In the genomic region with DNA sequence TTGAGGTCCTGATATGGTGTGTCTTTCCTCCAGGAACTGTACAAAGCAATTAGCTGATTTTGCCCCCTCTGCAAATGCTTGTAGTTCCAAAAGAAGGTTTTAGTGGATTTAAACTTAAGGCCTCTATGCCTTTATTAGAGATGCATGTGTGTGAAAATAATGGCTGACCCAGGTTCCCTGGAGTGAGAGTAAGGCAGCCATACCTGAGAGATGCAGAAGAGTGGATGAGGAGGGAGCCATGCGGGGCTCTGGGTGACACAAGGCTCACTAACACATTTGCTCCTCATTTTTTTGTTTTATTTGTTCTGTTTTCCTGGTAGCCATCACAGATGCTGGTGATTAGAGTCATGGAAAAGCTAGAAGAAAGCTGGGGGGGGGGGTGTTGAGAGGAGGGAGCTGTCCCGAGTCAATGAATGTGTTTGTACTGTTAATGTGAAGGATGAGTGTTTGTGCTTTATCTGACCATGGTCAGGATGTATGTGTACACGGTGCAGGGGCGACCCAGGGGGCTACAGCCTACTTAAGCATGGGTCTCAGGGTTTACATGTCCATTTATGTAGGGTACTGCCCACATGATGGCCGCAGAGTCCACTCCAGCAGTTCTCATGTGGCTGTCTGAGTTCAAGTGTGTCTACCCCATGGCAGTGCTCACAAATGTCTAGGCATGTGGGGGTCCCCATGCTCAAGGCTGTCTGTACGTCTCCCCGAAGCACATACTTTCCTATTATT, we compare ENCODE assay signal across 8 mouse cellular contexts. TPM values are rescaled to one million over a fixed set of nuclear protein-coding genes. Genes with fewer than 3 reads are reported as not detected.
DNase-seq lines count a peak whose midpoint lies in the region; ATAC-seq lines count a peak whose summit lies in the region.

No protein-coding gene starts in this region.

- peak overlapping the region; percentile 55 for H3K4me2 ChIP-seq in kidney, embryonic 14.5 days (replicated peaks; ENCODE audit: low read depth, low read length)
- H3K4me2 ChIP-seq in embryonic facial prominence, embryonic 15.5 days (replicated peaks): peak overlapping the region; percentile 59
- peak overlapping the region; percentile 58 for H3K4me2 ChIP-seq in intestine, embryonic 15.5 days (replicated peaks)
- peak overlapping the region; percentile 91 for H3K4me2 ChIP-seq in midbrain, embryonic 16.5 days (ENCODE audit: low read length)

- H3K9ac ChIP-seq in kidney, embryonic 14.5 days (ENCODE audit: low read depth, low read length): peak overlapping the region; percentile 52
- 0 out of 2 replicates have a peak overlapping the region, but pooled peaks have one; percentile 21 for H3K9ac ChIP-seq in embryonic facial prominence, embryonic 15.5 days
- peak overlapping the region; percentile 2; the same call in 1 of the 2 replicates for H3K9ac ChIP-seq in intestine, embryonic 15.5 days
- H3K9ac ChIP-seq in midbrain, embryonic 16.5 days (ENCODE audit: low read depth, low read length): peak overlapping the region; percentile 85

- ATAC-seq in kidney, embryonic 14.5 days (ENCODE audit: low FRiP score, low TSS enrichment): no peak
- no peak for ATAC-seq in embryonic facial prominence, embryonic 15.5 days (ENCODE audit: insufficient number of reproducible peaks, low FRiP score, low TSS enrichment, low read depth)
- ATAC-seq in intestine, embryonic 15.5 days: no peak
- no peak for ATAC-seq in midbrain, embryonic 16.5 days

- 28% methylated on average over 7 of the region's 7 CpGs for WGBS in kidney, embryonic 14.5 days
- 21% methylated on average over 7 of the region's 7 CpGs for WGBS in embryonic facial prominence, embryonic 15.5 days
- 38% methylated on average over 7 of the region's 7 CpGs for WGBS in intestine, embryonic 15.5 days
- WGBS in midbrain, embryonic 16.5 days: 24% methylated on average over 7 of the region's 7 CpGs

- no peak for DNase-seq in kidney, adult 9 months
- DNase-seq in yolk sac, embryonic 10.5 days (ENCODE audit: low spot score): no peak
- DNase-seq in kidney, postnatal 14 days: no peak
- DNase-seq in gastrocnemius, postnatal 10 days: no peak

- no peaks in the 10 kb centered on the region for H3K27me3 ChIP-seq in kidney, embryonic 14.5 days (ENCODE audit: control insufficient read depth, insufficient read depth, low read length)
- H3K27me3 ChIP-seq in embryonic facial prominence, embryonic 15.5 days: no peaks in the 10 kb centered on the region
- H3K27me3 ChIP-seq in intestine, embryonic 15.5 days (replicated peaks): no peaks in the 10 kb centered on the region
- H3K27me3 ChIP-seq in midbrain, embryonic 16.5 days (ENCODE audit: control insufficient read depth, insufficient read depth, low read depth, low read length): no peaks in the 10 kb centered on the region

- peaks cover 10% of the 10 kb centered on the region for H3K36me3 ChIP-seq in kidney, embryonic 14.5 days (ENCODE audit: control insufficient read depth, insufficient read depth, low read length)
- H3K36me3 ChIP-seq in embryonic facial prominence, embryonic 15.5 days: peaks cover 11% of the 10 kb centered on the region
- no peaks in the 10 kb centered on the region for H3K36me3 ChIP-seq in intestine, embryonic 15.5 days
- peaks cover 10% of the 10 kb centered on the region for H3K36me3 ChIP-seq in midbrain, embryonic 16.5 days (ENCODE audit: control insufficient read depth, insufficient read depth, low read length)

- H3K9me3 ChIP-seq in kidney, embryonic 14.5 days (ENCODE audit: control insufficient read depth, low read length): no peaks in the 10 kb centered on the region
- no peaks in the 10 kb centered on the region for H3K9me3 ChIP-seq in embryonic facial prominence, embryonic 15.5 days (replicated peaks)
- no peaks in the 10 kb centered on the region for H3K9me3 ChIP-seq in intestine, embryonic 15.5 days
- no peaks in the 10 kb centered on the region for H3K9me3 ChIP-seq in midbrain, embryonic 16.5 days (replicated peaks; ENCODE audit: control insufficient read depth, low read length, poor library complexity, severe bottlenecking)

- no peak overlapping the region; the same call in 1 of the 2 replicates for H3K27ac ChIP-seq in kidney, embryonic 14.5 days (ENCODE audit: low read depth, low read length)
- peak overlapping the region; percentile 5; the same call in 1 of the 2 replicates for H3K27ac ChIP-seq in embryonic facial prominence, embryonic 15.5 days (replicated peaks)
- H3K27ac ChIP-seq in intestine, embryonic 15.5 days: no peak overlapping the region
- H3K27ac ChIP-seq in midbrain, embryonic 16.5 days (ENCODE audit: low read length): peak overlapping the region; percentile 71

- H3K4me1 ChIP-seq in kidney, embryonic 14.5 days (ENCODE audit: control insufficient read depth, insufficient read depth, low read length): peaks cover 71% of the 10 kb centered on the region
- H3K4me1 ChIP-seq in embryonic facial prominence, embryonic 15.5 days: peaks cover 75% of the 10 kb centered on the region
- peaks cover 67% of the 10 kb centered on the region for H3K4me1 ChIP-seq in intestine, embryonic 15.5 days (replicated peaks)
- H3K4me1 ChIP-seq in midbrain, embryonic 16.5 days (ENCODE audit: control insufficient read depth, insufficient read depth, low read length): peaks cover 72% of the 10 kb centered on the region

- peak overlapping the region; percentile 34 for H3K4me3 ChIP-seq in kidney, embryonic 14.5 days (ENCODE audit: low read length)
- peak overlapping the region; percentile 39 for H3K4me3 ChIP-seq in embryonic facial prominence, embryonic 15.5 days (replicated peaks)
- peak overlapping the region; percentile 28 for H3K4me3 ChIP-seq in intestine, embryonic 15.5 days (replicated peaks)
- H3K4me3 ChIP-seq in midbrain, embryonic 16.5 days (ENCODE audit: low read depth, low read length): peak overlapping the region; percentile 43

RNA-seq across cellular contexts. Expression of a gene that starts 9.7 kb away (rescaled TPM):
- 2.6 and 3.5 TPM in 2 replicates for polyA plus RNA-seq in kidney, embryonic 14.5 days (2014; fragmentation: Nextera tagmentation; extraction: Ambion mirVana)
- 2.2 and 3.2 TPM in 2 replicates for polyA plus RNA-seq in embryonic facial prominence, embryonic 15.5 days (2015; fragmentation: Nextera tagmentation; extraction: Ambion mirVana)
- polyA plus RNA-seq in intestine, embryonic 15.5 days (2015; fragmentation: Nextera tagmentation; extraction: Ambion mirVana): 1.2 and 1.6 TPM in 2 replicates
- polyA plus RNA-seq in midbrain, embryonic 16.5 days (2015; fragmentation: Nextera tagmentation; extraction: Ambion mirVana): 4.3 and 4.6 TPM in 2 replicates
- 10 to 100 TPM in 1 of 2 experiments, 1 to 10 TPM in 1; 8.2 to 11.8 TPM for total RNA-seq in gastrocnemius, postnatal 10 days (2021)

RNA-seq across cellular contexts. Expression of a gene that starts 11.4 kb away (rescaled TPM):
- polyA plus RNA-seq in kidney, embryonic 14.5 days (2014; fragmentation: Nextera tagmentation; extraction: Ambion mirVana): 164 and 182 TPM in 2 replicates
- polyA plus RNA-seq in embryonic facial prominence, embryonic 15.5 days (2015; fragmentation: Nextera tagmentation; extraction: Ambion mirVana): 172 and 180 TPM in 2 replicates
- 246 and 261 TPM in 2 replicates for polyA plus RNA-seq in intestine, embryonic 15.5 days (2015; fragmentation: Nextera tagmentation; extraction: Ambion mirVana)
- 130 TPM in 2 replicates for polyA plus RNA-seq in midbrain, embryonic 16.5 days (2015; fragmentation: Nextera tagmentation; extraction: Ambion mirVana)
- 10 to 100 TPM; 87.9 to 91.1 TPM for total RNA-seq in gastrocnemius, postnatal 10 days (2021)

RNA-seq across cellular contexts. Expression of a gene that starts 17.9 kb away (rescaled TPM):
- polyA plus RNA-seq in kidney, embryonic 14.5 days (2014; fragmentation: Nextera tagmentation; extraction: Ambion mirVana): 6.0 TPM in 2 replicates
- polyA plus RNA-seq in embryonic facial prominence, embryonic 15.5 days (2015; fragmentation: Nextera tagmentation; extraction: Ambion mirVana): 13.6 and 17.4 TPM in 2 replicates
- polyA plus RNA-seq in intestine, embryonic 15.5 days (2015; fragmentation: Nextera tagmentation; extraction: Ambion mirVana): 6.6 and 6.9 TPM in 2 replicates
- polyA plus RNA-seq in midbrain, embryonic 16.5 days (2015; fragmentation: Nextera tagmentation; extraction: Ambion mirVana): 24.5 and 28.0 TPM in 2 replicates
- 1 to 10 TPM; 5.1 to 8.1 TPM for total RNA-seq in gastrocnemius, postnatal 10 days (2021)

RNA-seq across cellular contexts. Expression of a gene that starts 22.2 kb away (rescaled TPM):
- 6.3 and 12.8 TPM in 2 replicates for polyA plus RNA-seq in kidney, embryonic 14.5 days (2014; fragmentation: Nextera tagmentation; extraction: Ambion mirVana)
- 13.8 and 15.6 TPM in 2 replicates for polyA plus RNA-seq in embryonic facial prominence, embryonic 15.5 days (2015; fragmentation: Nextera tagmentation; extraction: Ambion mirVana)
- 14.0 and 14.2 TPM in 2 replicates for polyA plus RNA-seq in intestine, embryonic 15.5 days (2015; fragmentation: Nextera tagmentation; extraction: Ambion mirVana)
- polyA plus RNA-seq in midbrain, embryonic 16.5 days (2015; fragmentation: Nextera tagmentation; extraction: Ambion mirVana): 13.8 and 15.9 TPM in 2 replicates
- total RNA-seq in gastrocnemius, postnatal 10 days (2021): 1 to 10 TPM; 2.7 to 3.9 TPM

RNA-seq across cellular contexts. Expression of a gene that starts 33.8 kb away (rescaled TPM):
- polyA plus RNA-seq in kidney, embryonic 14.5 days (2014; fragmentation: Nextera tagmentation; extraction: Ambion mirVana): 6.9 and 11.2 TPM in 2 replicates
- 6.5 and 7.4 TPM in 2 replicates for polyA plus RNA-seq in embryonic facial prominence, embryonic 15.5 days (2015; fragmentation: Nextera tagmentation; extraction: Ambion mirVana)
- 5.1 and 6.5 TPM in 2 replicates for polyA plus RNA-seq in intestine, embryonic 15.5 days (2015; fragmentation: Nextera tagmentation; extraction: Ambion mirVana)
- 2.3 and 3.3 TPM in 2 replicates for polyA plus RNA-seq in midbrain, embryonic 16.5 days (2015; fragmentation: Nextera tagmentation; extraction: Ambion mirVana)
- total RNA-seq in gastrocnemius, postnatal 10 days (2021): 1 to 10 TPM; 2.5 to 4.1 TPM

Comparison
In these comparisons a context has a peak if more than half of its experiments do, and no peak if none do; other contexts are left out.
1. H3K27ac ChIP-seq: peak in embryonic facial prominence, embryonic 15.5 days (single experiment) and midbrain, embryonic 16.5 days (single experiment); none in kidney, embryonic 14.5 days (single experiment) and intestine, embryonic 15.5 days (single experiment).
2. H3K9ac ChIP-seq: peak in every context shown above with its lines; median percentile 85 in midbrain, embryonic 16.5 days; 52 in kidney, embryonic 14.5 days; 21 in embryonic facial prominence, embryonic 15.5 days; 2 in intestine, embryonic 15.5 days.
3. Peak in every context shown above with its lines, with median percentiles within 50 percentile points of each other: H3K4me2 ChIP-seq and H3K4me3 ChIP-seq.